Mouse (Mus musculus) cerebellum, adult 2 months (tissue): ENCODE measurements around the gene Erf.

Experiments used
- CTCF ChIP-seq: fragments of 200-500 bp; IDR thresholded peaks from 2 replicates; pipeline ENCODE4 v1.5.1; 2011; ENCODE audit warnings: low read depth, mild to moderate bottlenecking, control low read depth, low read length, moderate library complexity, borderline replicate concordance; ENCODE audit not compliant: insufficient read depth
- POLR2A ChIP-seq: fragments of 200-500 bp; IDR thresholded peaks from 2 replicates; pipeline ENCODE4 v1.6.1; 2011; ENCODE audit warnings: low read length, control low read depth, borderline replicate concordance; ENCODE audit not compliant: insufficient read depth

GRCm38 (mm10) chr7:25247498-25247897 is 3.1 kb downstream of the Erf start:
- TF ChIP-seq CTCF: no peak
- no peak for TF ChIP-seq POLR2A
